Mouse (Mus musculus): ENCODE data around the gene Rab11a. TPM values are rescaled to one million over a fixed set of nuclear protein-coding genes. Genes with fewer than 3 reads are reported as not detected.
"Not testable (repeated sequence)": the region's sequence is repeated elsewhere in the genome, so short reads cannot be mapped to it uniquely, and the experiment has no call there.

Rab11a gene
- polyA plus RNA-seq, 1 experiment from 2014 or later: 322 TPM

- Histone ChIP-seq H3K9me3 (ENCODE audit: control insufficient read depth, low read length) (no peaks in the 10 kb centered on the region), H3K27me3 (ENCODE audit: control insufficient read depth, insufficient read depth, low read length) (no peaks in the 10 kb centered on the region), H3K4me1 (replicated peaks; ENCODE audit: control insufficient read depth, insufficient read depth, low read length) (no peaks in the 10 kb centered on the region), H3K27ac (ENCODE audit: low read depth, low read length) (no peak overlapping the region), H3K4me2 (replicated peaks; ENCODE audit: low read depth, low read length) (no peak overlapping the region), H3K36me3 (ENCODE audit: control insufficient read depth, insufficient read depth, low read length) (no peaks in the 10 kb centered on the region), H3K4me3 (ENCODE audit: low read depth, low read length) (no peak overlapping the region), H3K9ac (ENCODE audit: low read depth, low read length) (no peak overlapping the region)
- DNase-seq (ENCODE audit: low spot score): no peak
- 86% methylated on average over 1 of the region's 1 CpGs for WGBS
- no peak for ATAC-seq (ENCODE audit: low FRiP score)
Measured at GRCm38 (mm10) chr9:64695266-64695665, 42.3 kb downstream of the Rab11a start.

GRCm38 (mm10) chr9:64693094-64693493, 44.5 kb downstream of the Rab11a start:
- 80% methylated on average over 2 of the region's 2 CpGs for WGBS
- Histone ChIP-seq H3K27ac (ENCODE audit: low read depth, low read length) (no peak overlapping the region), H3K4me2 (replicated peaks; ENCODE audit: low read depth, low read length) (no peak overlapping the region), H3K4me1 (replicated peaks; ENCODE audit: control insufficient read depth, insufficient read depth, low read length) (no peaks in the 10 kb centered on the region), H3K27me3 (ENCODE audit: control insufficient read depth, insufficient read depth, low read length) (no peaks in the 10 kb centered on the region), H3K9me3 (ENCODE audit: control insufficient read depth, low read length) (no peaks in the 10 kb centered on the region), H3K36me3 (ENCODE audit: control insufficient read depth, insufficient read depth, low read length) (no peaks in the 10 kb centered on the region), H3K9ac (ENCODE audit: low read depth, low read length) (no peak overlapping the region), H3K4me3 (ENCODE audit: low read depth, low read length) (no peak overlapping the region)
- ATAC-seq (ENCODE audit: low FRiP score) (no peak), DNase-seq (ENCODE audit: low spot score) (no peak)

GRCm38 (mm10) chr9:64691176-64691575, 46.4 kb downstream of the Rab11a start:
- no peaks in the 10 kb centered on the region for H3K4me1 ChIP-seq (replicated peaks; ENCODE audit: control insufficient read depth, insufficient read depth, low read length)
- no peaks in the 10 kb centered on the region for H3K36me3 ChIP-seq (ENCODE audit: control insufficient read depth, insufficient read depth, low read length)
- DNase-seq (ENCODE audit: low spot score): peak; percentile 78
- no peak overlapping the region for H3K9ac ChIP-seq (ENCODE audit: low read depth, low read length)
- no peak overlapping the region for H3K4me3 ChIP-seq (ENCODE audit: low read depth, low read length)
- no peaks in the 10 kb centered on the region for H3K9me3 ChIP-seq (ENCODE audit: control insufficient read depth, low read length)
- no peak overlapping the region for H3K27ac ChIP-seq (ENCODE audit: low read depth, low read length)
- 8% methylated on average over 7 of the region's 7 CpGs for WGBS
- peak; percentile 75 for ATAC-seq (ENCODE audit: low FRiP score)
- H3K27me3 ChIP-seq (ENCODE audit: control insufficient read depth, insufficient read depth, low read length): no peaks in the 10 kb centered on the region
- H3K4me2 ChIP-seq (replicated peaks; ENCODE audit: low read depth, low read length): no peak overlapping the region

DNA sequence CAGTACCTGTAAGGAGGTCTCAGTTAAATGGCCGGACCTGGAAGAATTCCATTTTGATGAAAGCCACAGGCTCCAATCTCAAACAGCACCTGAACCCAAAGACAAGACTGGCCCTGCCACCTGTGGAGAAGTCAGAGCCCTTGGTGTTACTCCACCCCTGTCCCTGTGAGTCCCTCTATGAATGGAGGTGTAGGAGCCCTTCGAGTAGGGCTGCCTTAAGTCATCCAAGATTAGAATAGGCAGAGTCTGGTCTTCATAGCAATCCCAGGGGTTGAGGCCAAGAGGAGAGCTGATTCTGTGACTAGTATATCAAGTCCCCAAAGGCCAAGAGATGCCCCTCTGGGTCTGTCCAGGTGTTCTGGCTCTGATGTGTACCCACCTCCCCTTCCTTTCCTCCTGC, 46.8 kb downstream of the Rab11a start:
- no peak overlapping the region for H3K9ac ChIP-seq (ENCODE audit: low read depth, low read length)
- WGBS: 91% methylated on average over 2 of the region's 2 CpGs
- no peak for ATAC-seq (ENCODE audit: low FRiP score)

GRCm38 (mm10) chr9:64688015-64688394, 49.6 kb downstream of the Rab11a start:
- Histone ChIP-seq H3K36me3 (ENCODE audit: control insufficient read depth, insufficient read depth, low read length) (no peaks in the 10 kb centered on the region), H3K4me2 (replicated peaks; ENCODE audit: low read depth, low read length) (no peak overlapping the region), H3K4me3 (ENCODE audit: low read depth, low read length) (no peak overlapping the region), H3K9ac (ENCODE audit: low read depth, low read length) (no peak overlapping the region), H3K4me1 (replicated peaks; ENCODE audit: control insufficient read depth, insufficient read depth, low read length) (no peaks in the 10 kb centered on the region), H3K27me3 (ENCODE audit: control insufficient read depth, insufficient read depth, low read length) (no peaks in the 10 kb centered on the region), H3K9me3 (ENCODE audit: control insufficient read depth, low read length) (no peaks in the 10 kb centered on the region), H3K27ac (ENCODE audit: low read depth, low read length) (peak overlapping the region; percentile 31; the same call in 1 of the 2 replicates)
- DNase-seq (ENCODE audit: low spot score): no peak
- no peak for ATAC-seq (ENCODE audit: low FRiP score)
- WGBS: 47% methylated on average over 1 of the region's 1 CpGs

More for the DNA sequence above, 46.8 kb downstream of the Rab11a start:
- Histone ChIP-seq H3K27me3 (ENCODE audit: control insufficient read depth, insufficient read depth, low read length) (no peaks in the 10 kb centered on the region), H3K4me2 (replicated peaks; ENCODE audit: low read depth, low read length) (no peak overlapping the region), H3K9me3 (ENCODE audit: control insufficient read depth, low read length) (no peaks in the 10 kb centered on the region), H3K27ac (ENCODE audit: low read depth, low read length) (no peak overlapping the region), H3K4me3 (ENCODE audit: low read depth, low read length) (no peak overlapping the region), H3K4me1 (replicated peaks; ENCODE audit: control insufficient read depth, insufficient read depth, low read length) (no peaks in the 10 kb centered on the region), H3K36me3 (ENCODE audit: control insufficient read depth, insufficient read depth, low read length) (no peaks in the 10 kb centered on the region)
- no peak for DNase-seq (ENCODE audit: low spot score)

GRCm38 (mm10) chr9:64687122-64688014, 50.2 kb downstream of the Rab11a start:
- Histone ChIP-seq H3K27ac (ENCODE audit: low read depth, low read length) (peak overlapping the region; percentile 31; the same call in 1 of the 2 replicates), H3K9me3 (ENCODE audit: control insufficient read depth, low read length) (no peaks in the 10 kb centered on the region), H3K36me3 (ENCODE audit: control insufficient read depth, insufficient read depth, low read length) (no peaks in the 10 kb centered on the region), H3K27me3 (ENCODE audit: control insufficient read depth, insufficient read depth, low read length) (no peaks in the 10 kb centered on the region), H3K4me1 (replicated peaks; ENCODE audit: control insufficient read depth, insufficient read depth, low read length) (no peaks in the 10 kb centered on the region), H3K9ac (ENCODE audit: low read depth, low read length) (no peak overlapping the region), H3K4me2 (replicated peaks; ENCODE audit: low read depth, low read length) (no peak overlapping the region), H3K4me3 (ENCODE audit: low read depth, low read length) (no peak overlapping the region)
- DNase-seq (ENCODE audit: low spot score) (peak; percentile 32), ATAC-seq (ENCODE audit: low FRiP score) (no peak)
- WGBS: 57% methylated on average over 13 of the region's 13 CpGs

DNA sequence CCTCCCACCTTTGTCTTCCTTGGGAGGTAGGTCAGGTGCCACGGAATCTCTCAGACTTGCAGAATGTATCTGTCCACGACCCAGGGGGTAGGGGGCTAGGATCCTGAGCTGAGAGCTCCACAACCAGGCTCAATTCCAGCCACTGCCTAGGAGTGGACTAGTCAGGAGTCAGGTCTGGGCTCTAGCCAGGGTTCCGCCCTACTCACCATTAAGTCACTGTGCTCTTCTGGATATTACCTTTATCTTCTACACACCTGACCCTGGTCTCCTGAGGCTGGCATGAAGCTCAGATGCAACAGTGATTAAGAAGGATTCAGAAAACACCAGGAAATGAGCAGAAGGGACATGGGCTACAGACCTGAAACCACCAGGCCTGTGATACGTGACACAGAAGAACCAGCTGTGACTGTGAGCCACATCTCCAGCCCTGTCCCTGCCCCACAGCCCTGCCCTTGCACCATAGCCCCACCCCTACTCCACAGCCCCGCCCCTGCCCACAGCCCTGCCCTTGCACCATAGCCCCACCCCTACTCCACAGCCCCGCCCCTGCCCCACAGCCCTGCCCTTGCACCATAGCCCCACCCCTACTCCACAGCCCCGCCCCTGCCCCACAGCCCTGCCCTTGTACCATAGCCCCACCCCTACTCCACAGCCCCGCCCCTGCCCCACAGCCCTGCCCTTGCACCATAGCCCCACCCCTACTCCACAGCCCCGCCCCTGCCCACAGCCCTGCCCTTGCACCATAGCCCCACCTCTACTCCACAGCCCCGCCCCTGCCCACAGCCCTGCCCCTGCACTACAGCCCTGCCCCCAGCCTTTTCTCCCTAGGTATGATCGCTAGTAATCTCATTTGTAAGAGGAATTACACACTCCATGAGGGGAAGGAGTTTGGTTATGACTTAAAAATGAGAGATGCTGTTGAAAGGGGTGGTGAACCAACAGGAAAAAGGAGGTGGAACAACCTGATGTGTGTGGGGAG, 65.9 kb downstream of the Rab11a start:
- not testable (repeated sequence) for DNase-seq (ENCODE audit: low spot score); H3K4me3 ChIP-seq (ENCODE audit: low read depth, low read length); H3K9me3 ChIP-seq (ENCODE audit: control insufficient read depth, low read length); H3K4me2 ChIP-seq (replicated peaks; ENCODE audit: low read depth, low read length); H3K27ac ChIP-seq (ENCODE audit: low read depth, low read length); H3K36me3 ChIP-seq (ENCODE audit: control insufficient read depth, insufficient read depth, low read length); ATAC-seq (ENCODE audit: low FRiP score); H3K4me1 ChIP-seq (replicated peaks; ENCODE audit: control insufficient read depth, insufficient read depth, low read length); H3K27me3 ChIP-seq (ENCODE audit: control insufficient read depth, insufficient read depth, low read length); H3K9ac ChIP-seq (ENCODE audit: low read depth, low read length)
- 35% methylated on average over 7 of the region's 11 CpGs for WGBS

- Histone ChIP-seq H3K27ac (ENCODE audit: low read depth, low read length) (no peak overlapping the region), H3K9ac (ENCODE audit: low read depth, low read length) (no peak overlapping the region), H3K36me3 (ENCODE audit: control insufficient read depth, insufficient read depth, low read length) (no peaks in the 10 kb centered on the region), H3K9me3 (ENCODE audit: control insufficient read depth, low read length) (no peaks in the 10 kb centered on the region), H3K27me3 (ENCODE audit: control insufficient read depth, insufficient read depth, low read length) (no peaks in the 10 kb centered on the region), H3K4me1 (replicated peaks; ENCODE audit: control insufficient read depth, insufficient read depth, low read length) (no peaks in the 10 kb centered on the region), H3K4me2 (replicated peaks; ENCODE audit: low read depth, low read length) (no peak overlapping the region), H3K4me3 (ENCODE audit: low read depth, low read length) (no peak overlapping the region)
- WGBS: 38% methylated on average over 2 of the region's 2 CpGs
- no peak for ATAC-seq (ENCODE audit: low FRiP score)
- no peak for DNase-seq (ENCODE audit: low spot score)
Measured at GRCm38 (mm10) chr9:64668001-64668400, 69.6 kb downstream of the Rab11a start.

All from hindbrain, embryonic 11.5 days (tissue).